Mouse (Mus musculus): ENCODE results near the gene Tmem92. TPM values are rescaled to one million over a fixed set of nuclear protein-coding genes. Genes with fewer than 3 reads are reported as not detected.

The Tmem92 gene
- polyA plus RNA-seq, 1 experiment from 2014 or later, result not detected

DNA sequence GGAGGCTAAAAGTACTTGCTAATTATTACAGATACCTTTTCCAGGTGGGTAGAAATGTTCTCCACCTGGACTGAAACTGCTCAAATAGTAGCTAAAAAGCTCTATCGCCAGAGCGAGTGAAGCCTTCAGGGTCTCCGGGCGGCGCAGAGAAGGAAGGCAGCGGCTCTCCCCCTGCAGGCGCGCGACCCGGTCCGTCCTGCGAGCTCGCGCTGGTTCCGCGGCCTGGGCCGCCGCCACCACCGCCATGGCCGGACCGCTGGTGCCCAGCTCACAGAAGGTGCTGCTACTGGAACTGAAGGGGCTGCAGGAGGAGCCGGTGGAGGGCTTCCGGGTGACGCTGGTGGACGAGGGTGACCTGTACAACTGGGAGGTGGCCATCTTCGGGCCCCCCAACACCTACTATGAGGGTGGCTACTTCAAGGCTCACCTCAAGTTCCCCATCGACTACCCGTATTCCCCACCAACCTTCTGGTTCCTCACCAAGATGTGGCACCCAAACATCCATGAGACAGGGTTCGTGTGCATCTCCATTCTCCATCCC lies 40.7 kb downstream of the Tmem92 start, which contains the start of gene Cdc34b:
Gene Cdc34b, plus strand, starts transcription at position 51 of the 541 bp plus-strand sequence.
- no peak within 1 kb of the TSS for H3K4me2 ChIP-seq (ENCODE audit: low read depth, low read length)
- WGBS, result 90% methylated on average over 14 of the region's 29 CpGs
- H3K4me1 ChIP-seq (ENCODE audit: control insufficient read depth, insufficient read depth, low read length), result no peaks in the 10 kb centered on the region
- ATAC-seq (ENCODE audit: low read depth) (no peak), DNase-seq (ENCODE audit: low spot score) (no peak)
- H3K9ac ChIP-seq (ENCODE audit: low read depth, low read length), result no peak within 1 kb of the TSS
- 0 out of 2 replicates have a peak, but pooled peaks cover 6% of the 10 kb centered on the region for H3K9me3 ChIP-seq (ENCODE audit: control insufficient read depth, low read length)
- no peaks in the 10 kb centered on the region for H3K36me3 ChIP-seq (ENCODE audit: control insufficient read depth, insufficient read depth, low read length)
- H3K27me3 ChIP-seq (replicated peaks; ENCODE audit: control insufficient read depth, insufficient read depth, low read length), result no peaks in the 10 kb centered on the region
- H3K4me3 ChIP-seq (ENCODE audit: low read depth, low read length), result no peak within 1 kb of the TSS
- H3K27ac ChIP-seq (replicated peaks; ENCODE audit: low read depth, low read length), result no peak within 1 kb of the TSS

DNA sequence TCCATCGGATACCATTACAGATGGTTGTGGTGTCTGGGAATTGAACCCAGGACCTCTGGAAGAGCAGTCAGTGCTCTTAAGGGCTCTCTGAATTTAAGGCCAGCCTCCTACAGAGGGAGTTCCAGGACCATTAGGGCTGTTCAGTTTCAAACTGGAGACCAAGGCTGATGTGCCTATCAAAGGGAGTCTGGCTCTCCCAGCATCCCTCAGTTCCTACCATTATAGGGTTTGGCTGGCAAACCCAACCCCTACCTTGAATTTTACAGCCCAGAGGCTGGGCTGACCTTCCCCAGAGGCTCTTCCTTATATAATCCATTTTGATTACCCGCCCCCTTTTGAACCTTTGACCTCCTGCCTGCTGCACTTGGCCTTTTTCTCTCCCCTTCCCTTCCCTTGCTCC lies 46.8 kb downstream of the Tmem92 start:
- no peak overlapping the region for H3K27ac ChIP-seq (replicated peaks; ENCODE audit: low read depth, low read length)
- H3K4me2 ChIP-seq (ENCODE audit: low read depth, low read length), result no peak overlapping the region
- H3K9ac ChIP-seq (ENCODE audit: low read depth, low read length), result no peak overlapping the region
- no peak overlapping the region for H3K4me3 ChIP-seq (ENCODE audit: low read depth, low read length)
- ATAC-seq (ENCODE audit: low read depth), result no peak
- H3K27me3 ChIP-seq (replicated peaks; ENCODE audit: control insufficient read depth, insufficient read depth, low read length), result no peaks in the 10 kb centered on the region
- WGBS, result 77% methylated on average over 2 of the region's 2 CpGs
- no peaks in the 10 kb centered on the region for H3K4me1 ChIP-seq (ENCODE audit: control insufficient read depth, insufficient read depth, low read length)
- H3K36me3 ChIP-seq (ENCODE audit: control insufficient read depth, insufficient read depth, low read length), result no peaks in the 10 kb centered on the region
- DNase-seq (ENCODE audit: low spot score), result no peak
- H3K9me3 ChIP-seq (ENCODE audit: control insufficient read depth, low read length), result no peaks in the 10 kb centered on the region

DNA sequence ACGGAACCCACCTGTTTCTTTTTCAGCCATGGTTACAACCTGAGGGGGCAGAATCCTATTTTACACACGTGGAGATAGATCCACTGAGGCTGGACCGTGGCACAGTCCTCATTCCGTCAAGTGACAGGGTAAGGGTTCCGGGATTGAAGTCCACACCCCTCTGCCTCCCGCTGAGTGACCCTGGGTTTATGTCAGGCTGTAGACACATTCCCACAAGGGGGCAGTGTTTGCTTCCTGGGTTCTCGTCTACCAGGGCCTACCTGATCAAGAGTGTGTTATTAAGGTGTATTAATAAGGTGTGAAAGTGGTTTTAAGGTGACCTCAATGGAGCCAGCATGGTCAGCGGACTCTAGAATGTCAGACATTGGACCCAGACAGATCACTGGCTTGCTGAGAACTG lies 49.7 kb downstream of the Tmem92 start:
- no peak overlapping the region for H3K27ac ChIP-seq (replicated peaks; ENCODE audit: low read depth, low read length)
- no peaks in the 10 kb centered on the region for H3K4me1 ChIP-seq (ENCODE audit: control insufficient read depth, insufficient read depth, low read length)
- no peak overlapping the region for H3K4me3 ChIP-seq (ENCODE audit: low read depth, low read length)
- H3K9ac ChIP-seq (ENCODE audit: low read depth, low read length), result no peak overlapping the region
- 31% methylated on average over 8 of the region's 8 CpGs for WGBS
- no peaks in the 10 kb centered on the region for H3K27me3 ChIP-seq (replicated peaks; ENCODE audit: control insufficient read depth, insufficient read depth, low read length)
- no peaks in the 10 kb centered on the region for H3K9me3 ChIP-seq (ENCODE audit: control insufficient read depth, low read length)
- DNase-seq (ENCODE audit: low spot score) (no peak), ATAC-seq (ENCODE audit: low read depth) (no peak)
- H3K4me2 ChIP-seq (ENCODE audit: low read depth, low read length), result no peak overlapping the region
- H3K36me3 ChIP-seq (ENCODE audit: control insufficient read depth, insufficient read depth, low read length), result no peaks in the 10 kb centered on the region

DNA sequence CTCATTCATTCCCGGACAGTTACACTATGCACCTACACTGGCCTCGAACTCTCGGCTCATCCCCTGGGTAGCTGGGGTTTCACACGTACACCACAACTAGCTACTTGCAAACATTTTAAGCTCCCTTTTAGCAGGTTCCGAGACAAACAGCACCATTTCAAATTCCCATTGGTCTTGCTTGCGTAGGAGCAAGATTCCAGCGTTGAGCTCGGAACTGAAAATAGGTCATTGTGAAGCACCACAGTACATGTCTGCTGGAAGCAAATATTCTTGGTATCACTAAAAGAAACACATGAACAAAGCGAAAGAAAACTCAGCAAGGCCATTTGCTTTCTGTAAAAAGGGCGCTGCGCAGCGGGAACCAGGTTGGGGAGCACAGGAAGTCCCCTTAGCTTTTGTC lies 51.3 kb downstream of the Tmem92 start:
- no peaks in the 10 kb centered on the region for H3K9me3 ChIP-seq (ENCODE audit: control insufficient read depth, low read length)
- H3K27ac ChIP-seq (replicated peaks; ENCODE audit: low read depth, low read length), result no peak overlapping the region
- H3K9ac ChIP-seq (ENCODE audit: low read depth, low read length), result no peak overlapping the region
- no peaks in the 10 kb centered on the region for H3K4me1 ChIP-seq (ENCODE audit: control insufficient read depth, insufficient read depth, low read length)
- H3K4me3 ChIP-seq (ENCODE audit: low read depth, low read length), result no peak overlapping the region
- ATAC-seq (ENCODE audit: low read depth) (no peak), DNase-seq (ENCODE audit: low spot score) (no peak)
- no peaks in the 10 kb centered on the region for H3K27me3 ChIP-seq (replicated peaks; ENCODE audit: control insufficient read depth, insufficient read depth, low read length)
- H3K36me3 ChIP-seq (ENCODE audit: control insufficient read depth, insufficient read depth, low read length), result no peaks in the 10 kb centered on the region
- H3K4me2 ChIP-seq (ENCODE audit: low read depth, low read length), result no peak overlapping the region
- WGBS, result 84% methylated on average over 12 of the region's 12 CpGs

DNA sequence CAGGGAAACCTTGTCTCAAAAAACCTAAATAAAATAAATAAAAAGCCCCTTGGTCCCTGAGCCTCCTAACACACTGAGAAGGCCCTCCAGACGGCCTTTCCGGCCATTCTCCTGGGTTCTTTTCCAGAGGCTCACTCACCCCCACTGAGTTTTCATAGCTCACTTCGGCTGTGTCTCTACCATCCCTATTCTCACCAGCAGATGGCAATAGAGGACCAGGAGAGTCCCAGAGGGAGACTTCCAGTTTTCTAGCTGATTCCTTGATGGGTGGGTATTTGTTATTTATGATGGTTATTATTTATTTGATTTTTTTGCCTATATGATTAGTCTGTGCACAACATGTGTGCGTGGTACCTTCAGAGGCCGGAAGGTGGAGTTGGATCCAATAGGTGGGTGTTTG lies 52.2 kb downstream of the Tmem92 start:
- DNase-seq (ENCODE audit: low spot score), result peak; percentile 65
- WGBS, result 28% methylated on average over 5 of the region's 5 CpGs
- ATAC-seq (ENCODE audit: low read depth), result no peak

DNA sequence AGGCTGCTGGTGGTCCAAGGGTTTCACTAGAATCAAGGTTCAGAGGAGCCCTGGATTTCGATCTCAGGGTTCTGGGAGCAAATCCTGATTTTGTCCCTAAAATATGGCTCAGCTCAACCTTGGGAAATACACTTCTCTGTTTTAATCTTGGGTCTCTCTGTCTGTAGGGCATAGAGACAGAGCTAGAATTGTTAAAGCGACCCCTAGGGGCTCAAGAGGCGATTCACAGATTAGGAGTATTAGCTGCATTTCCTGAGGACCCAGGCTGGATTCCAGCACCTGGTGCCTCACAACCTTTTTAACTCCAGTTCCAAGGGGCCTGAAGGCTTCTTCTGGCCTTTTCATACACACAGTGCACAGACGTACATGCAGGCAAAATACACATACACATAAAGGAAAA lies 52.9 kb downstream of the Tmem92 start:
- Histone ChIP-seq H3K27me3 (replicated peaks; ENCODE audit: control insufficient read depth, insufficient read depth, low read length) (no peaks in the 10 kb centered on the region), H3K4me2 (ENCODE audit: low read depth, low read length) (no peak overlapping the region), H3K4me1 (ENCODE audit: control insufficient read depth, insufficient read depth, low read length) (no peaks in the 10 kb centered on the region), H3K27ac (replicated peaks; ENCODE audit: low read depth, low read length) (no peak overlapping the region), H3K9ac (ENCODE audit: low read depth, low read length) (no peak overlapping the region), H3K4me3 (ENCODE audit: low read depth, low read length) (no peak overlapping the region), H3K9me3 (ENCODE audit: control insufficient read depth, low read length) (no peaks in the 10 kb centered on the region), H3K36me3 (ENCODE audit: control insufficient read depth, insufficient read depth, low read length) (no peaks in the 10 kb centered on the region)
- no peak for DNase-seq (ENCODE audit: low spot score)
- no peak for ATAC-seq (ENCODE audit: low read depth)
- 33% methylated on average over 4 of the region's 4 CpGs for WGBS

More for the DNA sequence above, 52.2 kb downstream of the Tmem92 start:
- Histone ChIP-seq H3K9ac (ENCODE audit: low read depth, low read length) (no peak overlapping the region), H3K27ac (replicated peaks; ENCODE audit: low read depth, low read length) (no peak overlapping the region), H3K4me1 (ENCODE audit: control insufficient read depth, insufficient read depth, low read length) (no peaks in the 10 kb centered on the region), H3K4me2 (ENCODE audit: low read depth, low read length) (no peak overlapping the region), H3K4me3 (ENCODE audit: low read depth, low read length) (no peak overlapping the region), H3K36me3 (ENCODE audit: control insufficient read depth, insufficient read depth, low read length) (no peaks in the 10 kb centered on the region), H3K9me3 (ENCODE audit: control insufficient read depth, low read length) (no peaks in the 10 kb centered on the region), H3K27me3 (replicated peaks; ENCODE audit: control insufficient read depth, insufficient read depth, low read length) (no peaks in the 10 kb centered on the region)

DNA sequence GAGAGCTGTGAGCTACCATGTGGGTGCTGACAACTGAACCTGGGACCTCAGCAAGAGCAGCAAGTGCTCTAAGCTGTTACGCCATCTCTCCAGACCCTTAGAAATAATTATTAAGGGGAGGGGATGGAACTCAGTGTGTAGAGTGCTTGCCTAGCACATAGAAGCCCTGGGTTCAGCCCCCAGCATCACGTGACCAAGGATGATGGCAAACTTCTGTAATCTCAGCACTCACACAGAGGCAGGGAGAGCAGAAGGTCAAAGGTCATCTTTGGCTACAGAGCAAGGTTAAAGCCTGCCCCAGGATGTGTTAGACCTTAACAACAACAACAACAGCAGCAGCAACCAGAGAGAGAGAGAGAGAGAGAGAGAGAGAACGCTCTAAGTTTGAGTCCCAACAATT lies 54.0 kb downstream of the Tmem92 start:
- DNase-seq (ENCODE audit: low spot score) (no peak), ATAC-seq (ENCODE audit: low read depth) (no peak)
- no peaks in the 10 kb centered on the region for H3K36me3 ChIP-seq (ENCODE audit: control insufficient read depth, insufficient read depth, low read length)
- H3K27ac ChIP-seq (replicated peaks; ENCODE audit: low read depth, low read length), result no peak overlapping the region
- no peak overlapping the region for H3K9ac ChIP-seq (ENCODE audit: low read depth, low read length)
- no peaks in the 10 kb centered on the region for H3K27me3 ChIP-seq (replicated peaks; ENCODE audit: control insufficient read depth, insufficient read depth, low read length)
- no peaks in the 10 kb centered on the region for H3K9me3 ChIP-seq (ENCODE audit: control insufficient read depth, low read length)
- H3K4me1 ChIP-seq (ENCODE audit: control insufficient read depth, insufficient read depth, low read length), result no peaks in the 10 kb centered on the region
- no peak overlapping the region for H3K4me2 ChIP-seq (ENCODE audit: low read depth, low read length)
- WGBS, result 72% methylated on average over 3 of the region's 3 CpGs
- no peak overlapping the region for H3K4me3 ChIP-seq (ENCODE audit: low read depth, low read length)

DNA sequence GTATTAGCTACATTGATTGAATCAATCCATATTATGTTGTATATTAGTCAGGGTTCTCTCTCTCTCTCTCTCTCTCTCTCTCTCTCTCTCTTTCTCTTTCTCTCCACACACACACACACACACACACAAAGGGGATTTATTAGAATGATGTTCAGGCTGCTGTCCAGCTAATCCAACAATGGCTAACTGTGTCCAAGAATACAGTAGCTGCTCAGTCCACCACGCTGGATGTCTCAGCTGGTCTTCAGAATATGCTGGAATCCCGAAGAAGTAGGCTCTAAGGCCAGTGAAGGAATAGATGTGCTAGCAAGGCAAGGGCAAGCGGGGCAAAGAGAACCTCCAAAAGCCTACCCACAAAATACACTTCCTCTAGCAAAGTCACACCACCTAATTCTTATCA lies 55.2 kb downstream of the Tmem92 start:
- Histone ChIP-seq H3K27me3 (replicated peaks; ENCODE audit: control insufficient read depth, insufficient read depth, low read length) (no peaks in the 10 kb centered on the region), H3K9me3 (ENCODE audit: control insufficient read depth, low read length) (no peaks in the 10 kb centered on the region), H3K36me3 (ENCODE audit: control insufficient read depth, insufficient read depth, low read length) (no peaks in the 10 kb centered on the region), H3K27ac (replicated peaks; ENCODE audit: low read depth, low read length) (no peak overlapping the region), H3K4me3 (ENCODE audit: low read depth, low read length) (no peak overlapping the region), H3K4me1 (ENCODE audit: control insufficient read depth, insufficient read depth, low read length) (no peaks in the 10 kb centered on the region), H3K9ac (ENCODE audit: low read depth, low read length) (no peak overlapping the region), H3K4me2 (ENCODE audit: low read depth, low read length) (no peak overlapping the region)
- WGBS, result 88% methylated on average over 3 of the region's 3 CpGs
- no peak for DNase-seq (ENCODE audit: low spot score)
- ATAC-seq (ENCODE audit: low read depth), result no peak
